Mouse (Mus musculus): ENCODE measurements around the gene Hoxc10. TPM values are rescaled to one million over a fixed set of nuclear protein-coding genes. Genes with fewer than 3 reads are reported as not detected.

The Hoxc10 gene
- polyA plus RNA-seq, 1 experiment from 2014 or later: 62.9 TPM

DNA sequence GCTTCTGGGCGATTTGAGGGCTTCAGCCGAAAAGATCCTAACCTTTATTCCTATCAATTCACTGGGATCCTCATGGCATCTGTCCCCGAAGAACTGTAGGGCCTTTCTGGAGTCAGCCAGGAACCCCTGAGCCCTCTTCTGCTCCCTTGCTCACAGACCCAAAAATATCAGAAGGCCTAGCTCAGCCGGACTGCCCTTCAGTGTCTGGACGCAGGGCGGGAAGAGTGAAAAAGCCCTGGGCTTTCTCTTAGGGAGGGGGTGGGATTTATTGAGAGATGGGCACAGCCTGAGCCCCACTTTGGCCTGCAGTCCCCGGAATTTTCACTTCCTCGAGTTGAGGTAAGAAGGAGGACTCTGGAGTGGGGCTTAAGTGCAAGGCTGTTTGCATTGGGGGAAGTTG is 3.3 kb upstream of the Hoxc10 start:
- Histone ChIP-seq H3K4me2 (replicated peaks; ENCODE audit: low read depth, low read length) (peak overlapping the region; percentile 89), H3K9me3 (ENCODE audit: control insufficient read depth, low read length) (no peaks in the 10 kb centered on the region), H3K36me3 (ENCODE audit: control insufficient read depth, insufficient read depth, low read length) (no peaks in the 10 kb centered on the region), H3K27me3 (ENCODE audit: control insufficient read depth, insufficient read depth, low read length) (peaks cover 7% of the 10 kb centered on the region; the same call in 1 of the 2 replicates), H3K4me1 (ENCODE audit: control insufficient read depth, insufficient read depth, low read length) (peaks cover 11% of the 10 kb centered on the region; the same call in 1 of the 2 replicates), H3K9ac (ENCODE audit: low read depth, low read length) (peak overlapping the region; percentile 81), H3K27ac (ENCODE audit: low read depth, low read length) (peak overlapping the region; percentile 95), H3K4me3 (ENCODE audit: low read length) (peak overlapping the region; percentile 70)
- no peak for ATAC-seq (ENCODE audit: low FRiP score, low TSS enrichment)
- 6% methylated on average over 8 of the region's 8 CpGs for WGBS

GRCm38 (mm10) chr15:102963671-102964640 is 2.6 kb upstream of the Hoxc10 start:
- H3K9me3 ChIP-seq (ENCODE audit: control insufficient read depth, low read length): no peaks in the 10 kb centered on the region
- peaks cover 11% of the 10 kb centered on the region; the same call in 1 of the 2 replicates for H3K27me3 ChIP-seq (ENCODE audit: control insufficient read depth, insufficient read depth, low read length)
- H3K9ac ChIP-seq (ENCODE audit: low read depth, low read length): peak overlapping the region; percentile 81
- H3K4me1 ChIP-seq (ENCODE audit: control insufficient read depth, insufficient read depth, low read length): 0 out of 2 replicates have a peak, but pooled peaks cover 11% of the 10 kb centered on the region
- H3K4me3 ChIP-seq (ENCODE audit: low read length): peak overlapping the region; percentile 70
- ATAC-seq (ENCODE audit: low FRiP score, low TSS enrichment): 0 out of 2 replicates have a peak, but pooled peaks have one; percentile 21
- WGBS: 2% methylated on average over 28 of the region's 28 CpGs
- H3K4me2 ChIP-seq (replicated peaks; ENCODE audit: low read depth, low read length): peak overlapping the region; percentile 89
- peak overlapping the region; percentile 95 for H3K27ac ChIP-seq (ENCODE audit: low read depth, low read length)
- H3K36me3 ChIP-seq (ENCODE audit: control insufficient read depth, insufficient read depth, low read length): no peaks in the 10 kb centered on the region

DNA sequence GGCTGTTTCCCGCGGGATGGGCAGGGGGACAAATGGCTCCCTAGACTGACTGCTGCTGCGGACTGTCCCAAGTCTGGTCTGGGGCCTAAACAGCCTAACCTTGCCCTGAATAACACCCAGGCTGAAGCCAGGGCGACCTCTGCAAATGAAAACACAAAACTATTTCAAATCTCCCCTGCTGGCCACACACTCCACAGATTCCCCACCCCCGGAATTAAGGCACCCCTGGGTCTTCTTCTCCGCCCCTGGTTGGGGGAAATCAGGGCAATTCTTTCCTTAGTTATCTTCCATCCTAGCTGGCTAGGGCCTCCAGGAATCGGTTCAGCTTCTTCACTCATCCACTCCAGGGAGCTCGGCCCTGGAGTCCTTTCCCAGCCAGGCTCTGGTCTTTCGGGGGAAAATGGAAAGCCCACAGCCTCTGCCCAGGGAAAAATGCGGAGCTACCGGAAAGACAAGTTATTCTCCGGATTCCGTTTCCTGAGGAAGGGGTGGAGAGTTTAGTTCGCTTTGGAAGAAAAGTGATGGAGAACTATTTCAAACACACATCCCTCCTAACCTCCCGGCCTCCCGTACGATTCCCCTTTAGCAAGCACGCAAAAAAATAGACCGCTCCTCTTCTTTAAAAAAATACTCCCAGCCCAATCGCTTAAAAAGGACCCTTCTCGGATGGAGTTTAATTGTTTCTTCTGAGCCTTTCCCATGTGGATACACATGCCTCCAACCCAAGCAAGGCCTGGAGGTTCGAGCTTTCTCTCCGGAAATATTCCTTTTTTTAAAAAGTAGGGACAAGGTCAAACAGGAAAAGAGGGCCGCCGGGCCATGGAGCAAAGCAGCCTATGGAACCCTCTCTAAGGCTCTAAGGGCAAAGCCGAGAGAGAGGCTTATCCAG is 1.3 kb upstream of the Hoxc10 start:
- Histone ChIP-seq H3K4me1 (ENCODE audit: control insufficient read depth, insufficient read depth, low read length) (0 out of 2 replicates have a peak, but pooled peaks cover 4% of the 10 kb centered on the region), H3K27ac (ENCODE audit: low read depth, low read length) (peak overlapping the region; percentile 95), H3K4me2 (replicated peaks; ENCODE audit: low read depth, low read length) (peak overlapping the region; percentile 89)

GRCm38 (mm10) chr15:102965892-102966775 is 462 bp upstream of the Hoxc10 start:
- Histone ChIP-seq H3K4me3 (ENCODE audit: low read length) (peak overlapping the region; percentile 70), H3K9ac (ENCODE audit: low read depth, low read length) (peak overlapping the region; percentile 81), H3K9me3 (ENCODE audit: control insufficient read depth, low read length) (no peaks in the 10 kb centered on the region), H3K4me1 (ENCODE audit: control insufficient read depth, insufficient read depth, low read length) (peaks cover 2% of the 10 kb centered on the region; the same call in 1 of the 2 replicates), H3K36me3 (ENCODE audit: control insufficient read depth, insufficient read depth, low read length) (no peaks in the 10 kb centered on the region), H3K27me3 (ENCODE audit: control insufficient read depth, insufficient read depth, low read length) (peaks cover 12% of the 10 kb centered on the region; the same call in 1 of the 2 replicates), H3K27ac (ENCODE audit: low read depth, low read length) (peak overlapping the region; percentile 95), H3K4me2 (replicated peaks; ENCODE audit: low read depth, low read length) (peak overlapping the region; percentile 89)
- peak; percentile 86 for ATAC-seq (ENCODE audit: low FRiP score, low TSS enrichment)
- 2% methylated on average over 29 of the region's 30 CpGs for WGBS

More for the DNA sequence above, 1.3 kb upstream of the Hoxc10 start:
- ATAC-seq (ENCODE audit: low FRiP score, low TSS enrichment): no peak
- no peaks in the 10 kb centered on the region for H3K36me3 ChIP-seq (ENCODE audit: control insufficient read depth, insufficient read depth, low read length)
- H3K27me3 ChIP-seq (ENCODE audit: control insufficient read depth, insufficient read depth, low read length): peaks cover 12% of the 10 kb centered on the region; the same call in 1 of the 2 replicates
- peak overlapping the region; percentile 70 for H3K4me3 ChIP-seq (ENCODE audit: low read length)
- no peaks in the 10 kb centered on the region for H3K9me3 ChIP-seq (ENCODE audit: control insufficient read depth, low read length)
- H3K9ac ChIP-seq (ENCODE audit: low read depth, low read length): peak overlapping the region; percentile 81
- 4% methylated on average over 26 of the region's 26 CpGs for WGBS

GRCm38 (mm10) chr15:102967312-102967510 is 615 bp downstream of the Hoxc10 start, which contains the start of gene Hoxc5:
Hoxc5 (plus strand) TSS chr15:102967443.
- peak within 1 kb of the TSS; percentile 89 for H3K4me2 ChIP-seq (replicated peaks; ENCODE audit: low read depth, low read length)
- H3K4me1 ChIP-seq (ENCODE audit: control insufficient read depth, insufficient read depth, low read length): peaks cover 4% of the 10 kb centered on the region; the same call in 1 of the 2 replicates
- peak within 1 kb of the TSS; percentile 70 for H3K4me3 ChIP-seq (ENCODE audit: low read length)
- no peaks in the 10 kb centered on the region for H3K9me3 ChIP-seq (ENCODE audit: control insufficient read depth, low read length)
- H3K9ac ChIP-seq (ENCODE audit: low read depth, low read length): peak within 1 kb of the TSS; percentile 81
- WGBS: 2% methylated on average over 12 of the region's 12 CpGs
- H3K27me3 ChIP-seq (ENCODE audit: control insufficient read depth, insufficient read depth, low read length): peaks cover 12% of the 10 kb centered on the region; the same call in 1 of the 2 replicates
- ATAC-seq (ENCODE audit: low FRiP score, low TSS enrichment): no peak
- H3K27ac ChIP-seq (ENCODE audit: low read depth, low read length): peak within 1 kb of the TSS; percentile 95
- H3K36me3 ChIP-seq (ENCODE audit: control insufficient read depth, insufficient read depth, low read length): no peaks in the 10 kb centered on the region

DNA sequence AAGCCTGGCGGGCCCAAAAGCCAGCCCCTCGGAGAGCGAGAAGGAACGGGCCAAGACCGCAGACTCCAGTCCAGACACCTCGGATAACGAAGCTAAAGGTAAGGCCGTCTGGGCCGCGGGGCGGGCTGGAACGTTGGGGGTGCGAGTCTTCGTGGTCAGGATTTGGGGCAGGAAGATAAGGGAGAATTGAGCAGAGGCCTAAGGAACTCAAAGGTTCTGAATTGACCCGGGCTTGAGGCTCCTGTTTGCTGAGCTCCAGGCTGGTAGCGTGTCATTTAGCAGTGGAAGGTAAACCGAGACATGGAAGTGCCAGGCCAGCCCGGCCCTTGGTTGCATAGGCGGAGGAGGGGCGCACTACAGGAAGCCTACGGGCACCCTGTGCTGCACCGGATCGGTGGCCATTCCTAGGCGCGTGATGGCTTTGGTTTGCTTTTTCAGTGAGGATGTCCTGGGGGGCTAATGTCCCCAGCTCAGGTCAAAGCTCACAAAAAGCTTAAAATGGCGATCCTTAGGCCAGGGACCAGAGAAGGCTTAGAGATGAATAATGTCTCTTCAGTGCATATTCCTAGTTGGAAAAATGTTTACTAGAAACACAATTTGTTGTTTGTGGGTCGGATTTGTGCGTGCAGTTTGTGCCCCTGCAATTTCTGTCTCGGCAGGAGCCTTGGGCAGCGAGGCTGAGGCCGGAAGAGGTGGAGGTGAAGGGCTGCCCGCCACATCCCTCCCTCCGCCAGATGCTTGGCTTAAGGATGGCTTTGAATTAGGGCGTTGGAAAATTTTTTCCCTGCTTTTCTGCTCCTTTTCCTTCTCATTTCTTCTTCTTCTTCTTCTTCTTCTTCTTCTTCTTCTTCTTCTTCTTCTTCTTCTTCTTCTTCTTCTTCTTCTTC is 1.2 kb downstream of the Hoxc10 start:
- Histone ChIP-seq H3K27me3 (ENCODE audit: control insufficient read depth, insufficient read depth, low read length) (peaks cover 12% of the 10 kb centered on the region; the same call in 1 of the 2 replicates), H3K4me1 (ENCODE audit: control insufficient read depth, insufficient read depth, low read length) (peaks cover 4% of the 10 kb centered on the region; the same call in 1 of the 2 replicates), H3K4me3 (ENCODE audit: low read length) (peak overlapping the region; percentile 70), H3K9ac (ENCODE audit: low read depth, low read length) (peak overlapping the region; percentile 80), H3K27ac (ENCODE audit: low read depth, low read length) (peak overlapping the region; percentile 95), H3K36me3 (ENCODE audit: control insufficient read depth, insufficient read depth, low read length) (no peaks in the 10 kb centered on the region), H3K4me2 (replicated peaks; ENCODE audit: low read depth, low read length) (peak overlapping the region; percentile 89), H3K9me3 (ENCODE audit: control insufficient read depth, low read length) (no peaks in the 10 kb centered on the region)
- no peak for ATAC-seq (ENCODE audit: low FRiP score, low TSS enrichment)
- WGBS: 2% methylated on average over 34 of the region's 34 CpGs

DNA sequence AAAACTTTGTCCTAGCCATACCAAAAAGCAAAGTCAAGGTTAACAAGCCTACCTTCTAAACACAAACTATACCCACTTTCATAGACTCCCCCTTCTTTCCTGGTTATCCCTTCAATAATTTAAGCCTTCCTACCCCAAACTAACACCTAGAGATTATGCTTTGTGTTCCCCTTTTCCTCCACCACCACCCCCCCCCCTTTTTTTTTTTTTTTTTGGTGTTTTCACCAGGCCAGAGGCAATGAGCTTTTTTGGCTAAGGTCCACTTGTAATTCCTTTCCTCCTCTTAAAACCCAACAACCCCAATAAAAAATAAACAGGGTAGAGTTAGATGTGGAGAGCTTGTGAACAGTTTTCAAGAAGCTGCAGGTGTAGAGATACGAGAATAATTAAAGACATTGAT is 2.7 kb downstream of the Hoxc10 start:
- H3K27ac ChIP-seq (ENCODE audit: low read depth, low read length): peak overlapping the region; percentile 44; the same call in 1 of the 2 replicates
- H3K9me3 ChIP-seq (ENCODE audit: control insufficient read depth, low read length): no peaks in the 10 kb centered on the region
- H3K27me3 ChIP-seq (ENCODE audit: control insufficient read depth, insufficient read depth, low read length): peaks cover 17% of the 10 kb centered on the region; the same call in 1 of the 2 replicates
- peak overlapping the region; percentile 80 for H3K9ac ChIP-seq (ENCODE audit: low read depth, low read length)
- peak overlapping the region; percentile 89 for H3K4me2 ChIP-seq (replicated peaks; ENCODE audit: low read depth, low read length)
- no peaks in the 10 kb centered on the region for H3K36me3 ChIP-seq (ENCODE audit: control insufficient read depth, insufficient read depth, low read length)
- WGBS: 23% methylated on average over 1 of the region's 1 CpGs
- no peak for ATAC-seq (ENCODE audit: low FRiP score, low TSS enrichment)
- H3K4me3 ChIP-seq (ENCODE audit: low read length): peak overlapping the region; percentile 70
- peaks cover 4% of the 10 kb centered on the region; the same call in 1 of the 2 replicates for H3K4me1 ChIP-seq (ENCODE audit: control insufficient read depth, insufficient read depth, low read length)

Measured in kidney, embryonic 14.5 days (tissue).